Mouse (Mus musculus): ENCODE results near the gene Ctns. TPM values are rescaled to one million over a fixed set of nuclear protein-coding genes. Genes with fewer than 3 reads are reported as not detected.
A peak's percentile ranks its signal among the peaks of the same experiment; 100 is the strongest.

Gene Ctns
- polyA plus RNA-seq, 1 experiment from 2014 or later, result 18.6 TPM

- H3K4me2 ChIP-seq (ENCODE audit: low read length), result no peak overlapping the region
- 88% methylated on average over 4 of the region's 4 CpGs for WGBS
Observed at GRCm38 (mm10) chr11:73161616-73162015, 37.2 kb downstream of the Ctns start.

GRCm38 (mm10) chr11:73160811-73161200, 38.0 kb downstream of the Ctns start:
- Histone ChIP-seq H3K27me3 (ENCODE audit: control insufficient read depth, insufficient read depth, low read depth, low read length) (peaks cover 17% of the 10 kb centered on the region), H3K4me2 (ENCODE audit: low read length) (peak overlapping the region; percentile 80), H3K9me3 (replicated peaks; ENCODE audit: control insufficient read depth, low read length, poor library complexity, severe bottlenecking) (no peaks in the 10 kb centered on the region), H3K36me3 (ENCODE audit: control insufficient read depth, insufficient read depth, low read length) (no peaks in the 10 kb centered on the region), H3K4me1 (ENCODE audit: control insufficient read depth, insufficient read depth, low read length) (0 out of 2 replicates have a peak, but pooled peaks cover 3% of the 10 kb centered on the region), H3K27ac (ENCODE audit: low read length) (no peak overlapping the region), H3K4me3 (ENCODE audit: low read depth, low read length) (peak overlapping the region; percentile 41), H3K9ac (ENCODE audit: low read depth, low read length) (peak overlapping the region; percentile 60; the same call in 1 of the 2 replicates)
- 24% methylated on average over 6 of the region's 6 CpGs for WGBS
- ATAC-seq, result no peak

More at GRCm38 (mm10) chr11:73161616-73162015, 37.2 kb downstream of the Ctns start:
- Histone ChIP-seq H3K9ac (ENCODE audit: low read depth, low read length) (no peak overlapping the region), H3K9me3 (replicated peaks; ENCODE audit: control insufficient read depth, low read length, poor library complexity, severe bottlenecking) (no peaks in the 10 kb centered on the region), H3K27ac (ENCODE audit: low read length) (no peak overlapping the region), H3K27me3 (ENCODE audit: control insufficient read depth, insufficient read depth, low read depth, low read length) (peaks cover 17% of the 10 kb centered on the region), H3K36me3 (ENCODE audit: control insufficient read depth, insufficient read depth, low read length) (no peaks in the 10 kb centered on the region), H3K4me1 (ENCODE audit: control insufficient read depth, insufficient read depth, low read length) (0 out of 2 replicates have a peak, but pooled peaks cover 3% of the 10 kb centered on the region), H3K4me3 (ENCODE audit: low read depth, low read length) (no peak overlapping the region)
- ATAC-seq, result no peak

DNA sequence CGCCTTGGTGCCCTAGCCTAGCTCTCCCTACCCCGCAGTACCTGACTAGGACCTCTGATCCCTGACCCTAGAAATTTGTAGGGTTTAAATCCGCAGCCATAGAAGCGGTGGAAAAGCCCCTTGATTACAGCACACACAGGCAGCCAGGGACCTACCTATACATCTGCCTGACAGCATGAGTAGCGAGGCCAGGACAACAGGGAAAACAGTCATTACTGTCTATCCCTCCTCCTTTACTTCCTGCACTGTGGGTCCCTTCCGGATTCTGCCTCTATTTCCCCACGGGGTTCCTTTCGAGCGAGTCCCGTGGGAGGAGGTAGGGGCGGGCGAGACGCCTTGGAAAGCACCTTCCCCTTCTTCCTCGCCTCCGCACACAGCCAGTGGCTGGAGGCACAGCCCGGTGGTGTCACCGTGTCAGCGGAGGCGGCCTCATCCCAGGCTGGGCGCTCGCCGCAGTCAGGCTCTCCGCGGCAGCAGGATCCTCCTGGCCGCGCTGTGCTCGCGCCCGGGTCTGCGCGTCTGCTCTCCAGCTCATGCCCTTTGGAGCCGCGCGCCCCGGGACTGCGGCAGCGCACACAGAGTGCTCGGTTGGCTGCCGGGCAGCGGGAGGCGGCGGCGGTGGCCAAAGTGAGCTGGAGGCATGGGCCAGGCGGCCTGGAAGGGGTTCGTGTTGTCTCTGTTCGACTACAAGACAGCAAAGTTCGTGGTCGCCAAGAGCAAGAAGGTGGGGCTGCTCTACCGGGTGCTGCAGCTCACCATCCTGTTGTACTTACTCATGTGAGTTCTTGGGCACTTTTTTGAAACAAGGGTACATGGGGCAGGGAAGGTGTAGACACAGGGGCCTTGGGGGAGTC, 38.7 kb downstream of the Ctns start, which contains the start of gene P2rx5:
Gene P2rx5, plus strand, starts transcription at position 465 of the 854 bp plus-strand sequence.
- 0 out of 2 replicates have a peak, but pooled peaks cover 3% of the 10 kb centered on the region for H3K4me1 ChIP-seq (ENCODE audit: control insufficient read depth, insufficient read depth, low read length)
- peak within 1 kb of the TSS; percentile 41 for H3K4me3 ChIP-seq (ENCODE audit: low read depth, low read length)
- WGBS, result 2% methylated on average over 48 of the region's 49 CpGs
- no peaks in the 10 kb centered on the region for H3K36me3 ChIP-seq (ENCODE audit: control insufficient read depth, insufficient read depth, low read length)
- no peaks in the 10 kb centered on the region for H3K9me3 ChIP-seq (replicated peaks; ENCODE audit: control insufficient read depth, low read length, poor library complexity, severe bottlenecking)
- peak; percentile 67 for ATAC-seq
- peak within 1 kb of the TSS; percentile 60 for H3K9ac ChIP-seq (ENCODE audit: low read depth, low read length)
- H3K4me2 ChIP-seq (ENCODE audit: low read length), result peak within 1 kb of the TSS; percentile 80
- H3K27ac ChIP-seq (ENCODE audit: low read length), result no peak within 1 kb of the TSS
- peaks cover 17% of the 10 kb centered on the region for H3K27me3 ChIP-seq (ENCODE audit: control insufficient read depth, insufficient read depth, low read depth, low read length)

DNA sequence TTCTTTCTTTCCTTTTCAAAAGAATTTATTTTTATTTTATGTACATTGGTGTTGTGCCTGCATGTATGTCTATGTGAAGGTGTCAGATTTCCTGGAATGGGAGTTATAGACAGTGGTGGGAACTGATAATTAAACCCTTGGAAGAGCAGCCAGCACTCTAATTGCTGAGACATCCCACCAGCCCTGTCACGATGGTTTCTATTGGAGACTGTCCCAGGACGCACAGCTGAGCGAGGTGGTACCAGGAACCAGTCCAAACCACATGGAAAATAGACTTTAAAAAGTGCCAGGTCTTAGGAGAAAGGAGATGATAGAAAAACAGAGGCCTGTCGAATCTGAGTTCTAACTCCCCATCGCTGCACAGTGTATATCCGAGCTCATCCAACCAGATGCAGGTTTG, 43.8 kb downstream of the Ctns start:
- Histone ChIP-seq H3K27me3 (ENCODE audit: control insufficient read depth, insufficient read depth, low read depth, low read length) (peaks cover 4% of the 10 kb centered on the region), H3K9me3 (replicated peaks; ENCODE audit: control insufficient read depth, low read length, poor library complexity, severe bottlenecking) (no peaks in the 10 kb centered on the region), H3K4me3 (ENCODE audit: low read depth, low read length) (no peak overlapping the region), H3K27ac (ENCODE audit: low read length) (no peak overlapping the region), H3K4me2 (ENCODE audit: low read length) (no peak overlapping the region), H3K36me3 (ENCODE audit: control insufficient read depth, insufficient read depth, low read length) (no peaks in the 10 kb centered on the region), H3K4me1 (ENCODE audit: control insufficient read depth, insufficient read depth, low read length) (no peaks in the 10 kb centered on the region), H3K9ac (ENCODE audit: low read depth, low read length) (no peak overlapping the region)
- 83% methylated on average over 6 of the region's 6 CpGs for WGBS
- no peak for ATAC-seq

- WGBS, result 67% methylated on average over 9 of the region's 9 CpGs
Observed at GRCm38 (mm10) chr11:73148209-73148608, 50.6 kb downstream of the Ctns start.

DNA sequence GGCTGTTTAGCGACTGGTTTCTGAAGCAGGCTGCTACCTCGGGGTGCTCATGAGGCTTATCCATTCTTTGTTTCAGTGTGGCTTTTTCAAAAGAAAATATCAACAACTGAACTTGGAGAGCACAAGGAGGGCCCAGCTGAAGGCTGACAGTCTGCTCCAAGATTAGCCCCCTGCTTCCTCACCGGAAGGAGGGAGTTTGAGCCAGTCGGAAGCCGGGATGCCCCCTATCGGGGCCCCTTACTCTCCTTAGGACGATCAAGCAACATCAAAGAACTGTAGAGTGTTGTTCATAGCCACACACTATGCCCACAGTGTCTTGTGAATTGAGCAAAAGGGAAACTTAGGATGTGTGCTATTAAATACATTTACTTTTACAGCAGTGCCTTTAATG, 51.9 kb downstream of the Ctns start:
- H3K9ac ChIP-seq (ENCODE audit: low read depth, low read length), result no peak overlapping the region
- H3K4me1 ChIP-seq (ENCODE audit: control insufficient read depth, insufficient read depth, low read length), result no peaks in the 10 kb centered on the region
- H3K4me2 ChIP-seq (ENCODE audit: low read length), result no peak overlapping the region
- no peak for ATAC-seq
- H3K27ac ChIP-seq (ENCODE audit: low read length), result no peak overlapping the region
- H3K27me3 ChIP-seq (ENCODE audit: control insufficient read depth, insufficient read depth, low read depth, low read length), result no peaks in the 10 kb centered on the region
- WGBS, result 62% methylated on average over 7 of the region's 7 CpGs
- H3K4me3 ChIP-seq (ENCODE audit: low read depth, low read length), result no peak overlapping the region
- H3K36me3 ChIP-seq (ENCODE audit: control insufficient read depth, insufficient read depth, low read length), result no peaks in the 10 kb centered on the region
- no peaks in the 10 kb centered on the region for H3K9me3 ChIP-seq (replicated peaks; ENCODE audit: control insufficient read depth, low read length, poor library complexity, severe bottlenecking)

More at GRCm38 (mm10) chr11:73148209-73148608, 50.6 kb downstream of the Ctns start:
- H3K9ac ChIP-seq (ENCODE audit: low read depth, low read length), result no peak overlapping the region
- no peaks in the 10 kb centered on the region for H3K4me1 ChIP-seq (ENCODE audit: control insufficient read depth, insufficient read depth, low read length)
- ATAC-seq, result no peak
- no peaks in the 10 kb centered on the region for H3K36me3 ChIP-seq (ENCODE audit: control insufficient read depth, insufficient read depth, low read length)
- no peak overlapping the region for H3K27ac ChIP-seq (ENCODE audit: low read length)
- H3K4me2 ChIP-seq (ENCODE audit: low read length), result no peak overlapping the region
- H3K9me3 ChIP-seq (replicated peaks; ENCODE audit: control insufficient read depth, low read length, poor library complexity, severe bottlenecking), result no peaks in the 10 kb centered on the region
- H3K27me3 ChIP-seq (ENCODE audit: control insufficient read depth, insufficient read depth, low read depth, low read length), result no peaks in the 10 kb centered on the region
- H3K4me3 ChIP-seq (ENCODE audit: low read depth, low read length), result no peak overlapping the region

DNA sequence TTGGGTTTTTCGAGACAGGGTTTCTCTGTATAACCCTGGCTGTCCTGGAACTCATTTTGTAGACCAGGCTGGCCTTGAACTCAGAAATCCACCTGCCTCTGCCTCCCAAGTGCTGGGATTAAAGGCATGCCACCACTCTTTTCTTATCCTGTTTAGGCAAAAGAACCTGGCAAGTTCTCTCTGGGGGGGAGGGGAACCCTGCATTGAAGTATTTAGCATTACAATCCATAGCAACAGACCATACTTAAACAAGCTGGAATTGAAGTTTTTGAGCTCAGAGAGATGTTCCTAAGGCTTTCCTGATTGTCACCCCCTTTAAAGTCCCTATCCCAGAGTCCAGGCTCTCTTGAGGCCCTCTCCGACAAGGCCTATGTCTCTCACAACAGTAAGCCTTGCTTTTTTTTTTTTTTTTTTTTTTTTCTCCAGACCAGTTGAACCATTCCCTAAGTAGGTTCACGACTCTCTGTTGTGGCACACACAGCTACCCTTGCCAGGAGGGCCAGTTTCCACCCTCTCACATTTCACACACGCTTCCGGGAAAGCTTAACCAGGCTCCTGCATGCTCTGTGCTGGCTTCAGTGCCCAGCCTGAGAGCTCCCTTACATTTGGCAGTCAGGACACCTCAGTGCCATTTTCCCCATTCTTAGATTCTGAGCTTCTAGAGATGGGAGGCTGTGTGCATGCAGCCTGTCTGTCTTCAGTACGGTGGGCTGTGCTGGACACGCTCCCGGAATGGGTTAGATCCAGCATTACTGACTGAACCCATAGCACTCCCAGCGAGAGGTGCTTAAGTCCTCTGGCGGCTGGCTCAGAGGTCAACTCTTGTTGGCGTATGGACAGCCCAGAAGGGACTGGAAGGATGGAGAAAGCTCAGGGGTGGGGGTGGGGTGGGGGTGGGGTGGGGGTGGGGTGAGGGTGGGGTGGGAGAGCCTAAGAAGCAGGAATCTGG, 52.5 kb downstream of the Ctns start:
- 55% methylated on average over 11 of the region's 11 CpGs for WGBS

DNA sequence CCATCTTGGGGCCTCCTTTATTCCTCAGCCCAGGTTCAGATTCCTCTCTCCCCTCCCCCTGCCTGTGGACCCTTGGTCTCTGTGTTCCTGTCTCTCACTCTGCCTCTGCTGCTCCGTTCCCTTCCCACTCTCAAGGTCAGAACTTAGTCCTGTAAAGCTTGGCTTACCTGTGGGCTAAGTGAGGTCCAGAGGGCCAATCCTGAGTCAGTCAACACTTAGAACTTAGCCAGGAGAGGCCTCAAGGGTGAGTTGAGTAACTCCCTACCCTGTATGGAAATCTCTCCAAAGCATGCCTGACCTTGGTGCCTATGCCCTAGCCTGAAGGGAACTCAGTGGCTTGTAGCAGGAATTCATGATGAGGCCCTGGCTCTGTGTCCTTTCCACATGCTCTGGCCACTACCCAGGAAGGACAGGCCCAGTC, 54.6 kb downstream of the Ctns start:
- H3K27ac ChIP-seq (ENCODE audit: low read length), result no peak overlapping the region
- no peaks in the 10 kb centered on the region for H3K9me3 ChIP-seq (replicated peaks; ENCODE audit: control insufficient read depth, low read length, poor library complexity, severe bottlenecking)
- H3K4me1 ChIP-seq (ENCODE audit: control insufficient read depth, insufficient read depth, low read length), result no peaks in the 10 kb centered on the region
- ATAC-seq, result no peak
- H3K4me3 ChIP-seq (ENCODE audit: low read depth, low read length), result no peak overlapping the region
- no peak overlapping the region for H3K4me2 ChIP-seq (ENCODE audit: low read length)
- H3K36me3 ChIP-seq (ENCODE audit: control insufficient read depth, insufficient read depth, low read length), result no peaks in the 10 kb centered on the region
- WGBS, result 50% methylated on average over 1 of the region's 1 CpGs
- H3K9ac ChIP-seq (ENCODE audit: low read depth, low read length), result no peak overlapping the region
- no peaks in the 10 kb centered on the region for H3K27me3 ChIP-seq (ENCODE audit: control insufficient read depth, insufficient read depth, low read depth, low read length)

More for the DNA sequence above, 52.5 kb downstream of the Ctns start:
- ATAC-seq, result no peak
- H3K9me3 ChIP-seq (replicated peaks; ENCODE audit: control insufficient read depth, low read length, poor library complexity, severe bottlenecking), result no peaks in the 10 kb centered on the region
- H3K27me3 ChIP-seq (ENCODE audit: control insufficient read depth, insufficient read depth, low read depth, low read length), result no peaks in the 10 kb centered on the region
- H3K4me1 ChIP-seq (ENCODE audit: control insufficient read depth, insufficient read depth, low read length), result no peaks in the 10 kb centered on the region
- H3K4me2 ChIP-seq (ENCODE audit: low read length), result no peak overlapping the region
- no peak overlapping the region for H3K4me3 ChIP-seq (ENCODE audit: low read depth, low read length)
- H3K9ac ChIP-seq (ENCODE audit: low read depth, low read length), result no peak overlapping the region
- no peaks in the 10 kb centered on the region for H3K36me3 ChIP-seq (ENCODE audit: control insufficient read depth, insufficient read depth, low read length)
- H3K27ac ChIP-seq (ENCODE audit: low read length), result no peak overlapping the region
